Mouse (Mus musculus): ENCODE data around the gene Lgi4. TPM values are rescaled to one million over a fixed set of nuclear protein-coding genes. Genes with fewer than 3 reads are reported as not detected.

The Lgi4 gene
- total and polyA plus RNA-seq, 2 experiments, result 0.09 to 0.18 TPM

DNA sequence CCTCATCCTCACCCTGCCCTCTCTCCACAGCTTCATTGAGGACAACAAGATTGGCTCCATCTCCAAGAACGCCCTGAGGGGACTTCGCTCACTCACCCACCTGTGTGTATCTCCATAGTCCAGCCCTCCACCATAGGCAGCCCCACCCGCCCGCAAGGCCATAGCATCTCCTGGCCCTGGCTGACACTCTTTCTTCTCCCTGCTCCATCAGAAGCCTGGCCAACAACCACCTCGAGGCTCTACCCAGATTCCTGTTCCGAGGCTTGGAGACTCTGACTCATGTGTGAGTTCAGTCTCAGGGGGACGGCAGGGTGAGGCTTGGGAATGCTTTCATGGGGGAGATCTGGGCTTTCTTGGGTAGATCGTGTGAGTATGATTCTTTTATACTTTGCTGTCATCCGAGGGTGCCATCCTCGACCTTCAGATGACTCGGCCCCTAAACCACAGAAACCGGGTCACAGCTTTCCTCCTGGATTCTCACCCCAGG is 4.0 kb downstream of the Lgi4 start:
- Histone ChIP-seq H3K27ac (replicated peaks; ENCODE audit: insufficient read depth, low read depth, low read length) (no peak overlapping the region), H3K9ac (ENCODE audit: low read depth, low read length) (no peak overlapping the region), H3K4me1 (ENCODE audit: control insufficient read depth, insufficient read depth, low read length) (peaks cover 6% of the 10 kb centered on the region), H3K79me2 (ENCODE audit: control insufficient read depth, insufficient read depth, low read length) (no peaks in the 10 kb centered on the region), H3K36me3 (ENCODE audit: control insufficient read depth, insufficient read depth, low read length) (no peaks in the 10 kb centered on the region), H3K4me3 (ENCODE audit: insufficient read depth, low read depth, low read length) (no peak overlapping the region), H3K27me3 (ENCODE audit: control insufficient read depth, insufficient read depth, low read length) (no peaks in the 10 kb centered on the region)
- 85% methylated on average over 12 of the region's 12 CpGs for WGBS
- TF ChIP-seq CTCF (IDR thresholded peaks at IDR 0.05; ENCODE audit: low read depth, low read length) (no peak), POLR2A (IDR thresholded peaks at IDR 0.05; ENCODE audit: extremely low read depth, insufficient read depth, low read length) (no peak)
- DNase-seq (ENCODE audit: extremely low read depth, low read depth, low spot score), result no peak

DNA sequence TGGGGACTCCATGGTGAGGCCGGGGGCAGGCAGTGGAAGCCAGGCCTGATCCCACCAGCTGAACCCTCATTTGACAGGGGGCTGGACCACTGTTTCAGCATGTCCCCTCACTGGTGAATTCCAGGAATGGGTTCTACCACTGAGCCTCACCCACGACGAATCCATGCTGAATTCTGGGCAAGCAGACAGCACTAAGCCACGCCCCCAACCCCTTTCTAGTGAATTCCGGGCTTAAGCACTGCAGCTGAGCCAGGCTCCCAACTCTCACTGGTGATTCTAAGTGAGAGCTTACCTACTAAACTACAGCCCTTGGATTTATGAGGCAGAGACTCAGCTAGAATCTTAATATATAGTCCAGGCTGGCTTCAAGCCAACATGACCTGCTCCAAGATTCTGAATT is 8.7 kb downstream of the Lgi4 start:
- no peak overlapping the region for H3K4me3 ChIP-seq (ENCODE audit: insufficient read depth, low read depth, low read length)
- TF ChIP-seq CTCF (IDR thresholded peaks at IDR 0.05; ENCODE audit: low read depth, low read length) (no peak), POLR2A (IDR thresholded peaks at IDR 0.05; ENCODE audit: extremely low read depth, insufficient read depth, low read length) (no peak)
- no peak overlapping the region for H3K9ac ChIP-seq (ENCODE audit: low read depth, low read length)
- DNase-seq (ENCODE audit: extremely low read depth, low read depth, low spot score), result no peak
- H3K4me1 ChIP-seq (ENCODE audit: control insufficient read depth, insufficient read depth, low read length), result no peaks in the 10 kb centered on the region
- no peaks in the 10 kb centered on the region for H3K27me3 ChIP-seq (ENCODE audit: control insufficient read depth, insufficient read depth, low read length)
- WGBS, result 54% methylated on average over 5 of the region's 5 CpGs
- no peaks in the 10 kb centered on the region for H3K36me3 ChIP-seq (ENCODE audit: control insufficient read depth, insufficient read depth, low read length)
- H3K27ac ChIP-seq (replicated peaks; ENCODE audit: insufficient read depth, low read depth, low read length), result no peak overlapping the region
- H3K79me2 ChIP-seq (ENCODE audit: control insufficient read depth, insufficient read depth, low read length), result no peaks in the 10 kb centered on the region

DNA sequence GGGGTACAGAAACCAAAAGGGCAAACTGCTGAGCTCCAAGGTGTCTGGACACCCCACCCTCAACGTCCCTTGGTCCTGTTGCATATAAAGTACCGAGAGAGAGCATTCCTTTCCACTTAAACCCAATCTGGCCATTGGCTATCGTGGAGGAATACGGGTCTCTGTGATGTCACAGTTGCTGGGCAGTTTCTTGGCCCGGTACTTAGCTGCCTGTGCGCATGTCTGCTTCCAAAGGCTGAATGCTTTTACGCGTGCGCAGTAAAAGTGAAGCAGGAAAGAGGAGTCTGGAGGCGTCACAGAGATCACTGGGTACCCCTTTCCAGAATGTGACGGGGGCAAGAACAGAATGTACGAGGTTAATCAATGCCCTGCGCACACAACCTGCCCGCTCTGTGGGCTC is 10.3 kb downstream of the Lgi4 start:
- no peak overlapping the region for H3K4me3 ChIP-seq (ENCODE audit: insufficient read depth, low read depth, low read length)
- H3K27me3 ChIP-seq (ENCODE audit: control insufficient read depth, insufficient read depth, low read length), result no peaks in the 10 kb centered on the region
- no peak overlapping the region for H3K9ac ChIP-seq (ENCODE audit: low read depth, low read length)
- 90% methylated on average over 14 of the region's 14 CpGs for WGBS
- no peaks in the 10 kb centered on the region for H3K36me3 ChIP-seq (ENCODE audit: control insufficient read depth, insufficient read depth, low read length)
- DNase-seq (ENCODE audit: extremely low read depth, low read depth, low spot score), result no peak
- no peak overlapping the region for H3K27ac ChIP-seq (replicated peaks; ENCODE audit: insufficient read depth, low read depth, low read length)
- no peaks in the 10 kb centered on the region for H3K4me1 ChIP-seq (ENCODE audit: control insufficient read depth, insufficient read depth, low read length)
- no peak for TF ChIP-seq POLR2A (IDR thresholded peaks at IDR 0.05; ENCODE audit: extremely low read depth, insufficient read depth, low read length)
- TF ChIP-seq CTCF (IDR thresholded peaks at IDR 0.05; ENCODE audit: low read depth, low read length), result no peak
- H3K79me2 ChIP-seq (ENCODE audit: control insufficient read depth, insufficient read depth, low read length), result no peaks in the 10 kb centered on the region

DNA sequence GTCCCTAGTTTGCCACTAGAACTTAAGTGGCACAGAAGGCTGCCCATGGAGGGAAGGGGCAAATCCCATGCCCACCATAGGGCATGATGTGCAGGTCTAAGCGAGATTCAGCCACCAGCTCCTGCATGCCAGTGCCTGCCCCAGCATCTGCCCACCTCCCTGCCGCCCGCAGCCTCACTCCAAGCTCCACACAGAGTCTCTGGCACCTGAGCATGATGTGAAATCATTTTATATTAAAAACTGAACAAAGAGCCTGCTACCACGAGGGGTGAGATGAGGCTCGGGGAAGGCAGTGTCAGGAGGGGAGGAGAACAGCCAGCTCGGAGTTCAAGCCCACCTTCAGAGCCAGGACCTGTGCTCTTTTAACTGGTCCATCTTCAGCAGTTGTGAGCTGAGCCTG is 11.2 kb downstream of the Lgi4 start:
- Histone ChIP-seq H3K27ac (replicated peaks; ENCODE audit: insufficient read depth, low read depth, low read length) (no peak overlapping the region), H3K4me1 (ENCODE audit: control insufficient read depth, insufficient read depth, low read length) (no peaks in the 10 kb centered on the region), H3K79me2 (ENCODE audit: control insufficient read depth, insufficient read depth, low read length) (no peaks in the 10 kb centered on the region), H3K9ac (ENCODE audit: low read depth, low read length) (no peak overlapping the region), H3K27me3 (ENCODE audit: control insufficient read depth, insufficient read depth, low read length) (no peaks in the 10 kb centered on the region), H3K36me3 (ENCODE audit: control insufficient read depth, insufficient read depth, low read length) (no peaks in the 10 kb centered on the region), H3K4me3 (ENCODE audit: insufficient read depth, low read depth, low read length) (no peak overlapping the region)
- DNase-seq (ENCODE audit: extremely low read depth, low read depth, low spot score), result no peak
- TF ChIP-seq POLR2A (IDR thresholded peaks at IDR 0.05; ENCODE audit: extremely low read depth, insufficient read depth, low read length) (no peak), CTCF (IDR thresholded peaks at IDR 0.05; ENCODE audit: low read depth, low read length) (no peak)
- WGBS, result 89% methylated on average over 6 of the region's 6 CpGs

DNA sequence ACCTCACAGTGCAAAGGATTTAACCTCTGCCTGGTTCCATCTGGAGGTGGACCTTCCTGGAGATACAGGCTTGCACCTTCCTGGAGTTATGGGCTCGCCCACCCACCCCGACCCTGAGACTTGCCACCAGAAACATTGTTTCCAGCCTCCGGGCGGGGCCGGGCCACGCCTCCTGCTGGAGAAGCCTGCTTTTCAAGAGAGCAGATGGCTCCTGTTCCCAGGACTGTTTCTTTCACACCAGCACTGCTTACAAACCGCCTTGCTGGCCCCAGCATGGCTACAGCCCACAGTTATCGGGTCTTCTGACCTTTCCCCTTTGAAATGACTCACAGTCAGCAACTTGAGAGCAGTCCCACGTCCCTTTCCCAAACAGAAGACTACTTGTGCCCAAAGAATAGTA is 13.2 kb downstream of the Lgi4 start:
- no peaks in the 10 kb centered on the region for H3K36me3 ChIP-seq (ENCODE audit: control insufficient read depth, insufficient read depth, low read length)
- H3K4me1 ChIP-seq (ENCODE audit: control insufficient read depth, insufficient read depth, low read length), result no peaks in the 10 kb centered on the region
- no peak for TF ChIP-seq POLR2A (IDR thresholded peaks at IDR 0.05; ENCODE audit: extremely low read depth, insufficient read depth, low read length)
- TF ChIP-seq CTCF (IDR thresholded peaks at IDR 0.05; ENCODE audit: low read depth, low read length), result no peak
- H3K27me3 ChIP-seq (ENCODE audit: control insufficient read depth, insufficient read depth, low read length), result no peaks in the 10 kb centered on the region
- no peaks in the 10 kb centered on the region for H3K79me2 ChIP-seq (ENCODE audit: control insufficient read depth, insufficient read depth, low read length)
- no peak for DNase-seq (ENCODE audit: extremely low read depth, low read depth, low spot score)
- H3K9ac ChIP-seq (ENCODE audit: low read depth, low read length), result no peak overlapping the region
- no peak overlapping the region for H3K27ac ChIP-seq (replicated peaks; ENCODE audit: insufficient read depth, low read depth, low read length)
- no peak overlapping the region for H3K4me3 ChIP-seq (ENCODE audit: insufficient read depth, low read depth, low read length)
- WGBS, result 79% methylated on average over 9 of the region's 9 CpGs

DNA sequence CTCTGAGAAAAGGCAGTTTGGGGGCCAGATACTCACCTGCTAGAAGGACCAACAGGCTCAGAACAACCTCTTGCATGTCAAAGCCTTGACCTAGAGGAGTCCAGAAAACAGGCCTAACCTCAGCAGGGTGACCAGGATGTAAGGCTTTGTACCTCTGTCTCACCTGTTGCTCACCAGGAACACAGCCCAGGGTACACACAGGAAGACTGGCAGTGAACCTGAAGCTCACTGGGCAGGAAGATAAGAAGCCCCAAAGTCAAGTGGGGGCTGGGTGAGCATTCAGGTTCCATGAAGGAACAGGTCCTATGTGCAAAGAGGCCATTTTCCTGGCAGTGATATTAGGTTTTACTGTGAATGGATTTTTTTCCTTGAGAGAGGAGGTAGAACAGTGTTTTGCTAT is 14.4 kb downstream of the Lgi4 start:
- Histone ChIP-seq H3K9ac (ENCODE audit: low read depth, low read length) (no peak overlapping the region), H3K79me2 (ENCODE audit: control insufficient read depth, insufficient read depth, low read length) (no peaks in the 10 kb centered on the region), H3K4me3 (ENCODE audit: insufficient read depth, low read depth, low read length) (no peak overlapping the region), H3K36me3 (ENCODE audit: control insufficient read depth, insufficient read depth, low read length) (no peaks in the 10 kb centered on the region), H3K27me3 (ENCODE audit: control insufficient read depth, insufficient read depth, low read length) (no peaks in the 10 kb centered on the region), H3K27ac (replicated peaks; ENCODE audit: insufficient read depth, low read depth, low read length) (no peak overlapping the region), H3K4me1 (ENCODE audit: control insufficient read depth, insufficient read depth, low read length) (no peaks in the 10 kb centered on the region)
- DNase-seq (ENCODE audit: extremely low read depth, low read depth, low spot score), result no peak
- TF ChIP-seq CTCF (IDR thresholded peaks at IDR 0.05; ENCODE audit: low read depth, low read length) (no peak), POLR2A (IDR thresholded peaks at IDR 0.05; ENCODE audit: extremely low read depth, insufficient read depth, low read length) (no peak)
